ENCODE assay signal across 27 mouse cellular contexts in the genomic region with DNA sequence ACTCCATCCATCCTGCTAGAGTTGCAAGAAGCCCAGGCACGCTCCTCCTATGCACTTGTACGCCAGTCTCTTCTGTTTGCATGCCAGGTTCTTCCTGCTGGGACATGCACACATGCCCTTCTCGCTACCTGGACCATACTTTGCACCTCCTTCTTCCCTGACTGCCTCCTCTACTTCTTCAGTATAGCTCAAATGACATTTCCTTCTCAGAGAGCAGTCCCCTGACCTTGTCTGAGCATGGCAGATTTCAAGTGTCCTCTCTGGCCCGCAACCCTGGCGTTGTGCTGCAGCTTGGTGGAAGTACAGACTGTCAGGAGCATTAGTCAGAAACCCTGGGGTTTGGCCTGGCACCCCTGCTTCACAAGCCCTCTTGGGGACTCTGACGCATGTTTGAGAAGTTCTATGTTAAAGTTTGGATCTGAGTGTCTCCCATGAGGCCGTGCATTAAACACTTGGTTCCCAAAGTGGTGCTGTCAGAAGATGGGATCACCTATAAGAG.
DNase-seq lines count a peak whose midpoint lies in the region; TF ChIP-seq lines count a peak whose summit lies in the region.
"Had no signal": no experiment of that assay in that cellular context is flagged by ENCODE, and none has a peak within 500 bp of the region (broad histone marks: within the 10 kb centered on the region; RNA-seq: fewer than 3 reads in every experiment).

No protein-coding gene starts in this region.

- TF ChIP-seq CTCF in layer of hippocampus, adult 2 months (conservative IDR thresholded peaks at IDR 0.05), result no peak

- peak overlapping the region; percentile 48; the same call in 1 of the 2 replicates for H3K27ac ChIP-seq in layer of hippocampus, adult 2 months
- H3K27ac ChIP-seq: embryonic facial prominence, embryonic 10.5 days; embryonic facial prominence, embryonic 13.5 days; forebrain, embryonic 10.5 days; heart, embryonic 15.5 days; hindbrain, embryonic 10.5 days; hindbrain, embryonic 14.5 days; hindbrain, postnatal 0 days had no signal

- no peak overlapping the region for H3K4me3 ChIP-seq in layer of hippocampus, adult 2 months
- H3K4me3 ChIP-seq: embryonic facial prominence, embryonic 10.5 days; embryonic facial prominence, embryonic 13.5 days; erythroblast, embryonic 14.5 days; forebrain, embryonic 10.5 days; heart, embryonic 12.5 days; heart, embryonic 15.5 days; hindbrain, embryonic 10.5 days had no signal

- DNase-seq in adrenal gland, adult 2 months, result peak; percentile 28
- DNase-seq in adrenal gland, adult 18-20 months (ENCODE audit: low spot score in 2 of 2), result no peak
- no peak for DNase-seq in layer of hippocampus, adult 2 months (ENCODE audit: low spot score in 2 of 2)
- DNase-seq in layer of hippocampus, adult 18-20 months (ENCODE audit: low spot score in 2 of 2), result no peak
- peak; percentile 19 to 26 for DNase-seq in urinary bladder, postnatal 36 days (ENCODE audit: low spot score in 2 of 2)
- DNase-seq in urinary bladder, postnatal 10 days (ENCODE audit: low spot score), result no peak
- DNase-seq in fat pad, adult 2 months (ENCODE audit: extremely low read depth, low read depth, low spot score), result peak; percentile 8
- DNase-seq in frontal cortex, postnatal 14 days (ENCODE audit: low spot score in 2 of 2), result no peak
- DNase-seq: B cell, adult 2 months; cerebellum, adult 8-10 months; cerebellum, postnatal 10 days; embryo, embryonic 11 days; forebrain, postnatal 0 days; gastrocnemius, postnatal 25 days; heart, adult 18-20 months; heart, postnatal 10 days; heart, postnatal 36 days; kidney, adult 18-20 months had no signal

Comparison
In these comparisons a context has a peak if more than half of its experiments do, and no peak if none do; other contexts are left out.
1. DNase-seq: peak in adrenal gland, adult 2 months (single experiment), urinary bladder, postnatal 36 days (2 of 2) and fat pad, adult 2 months (single experiment); none in adrenal gland, adult 18-20 months (0 of 2), layer of hippocampus, adult 2 months (0 of 2), layer of hippocampus, adult 18-20 months (0 of 2), urinary bladder, postnatal 10 days (single experiment) and frontal cortex, postnatal 14 days (0 of 2).